Mouse (Mus musculus): Measurements from ENCODE around the gene Tnk2.

Gene Tnk2

GRCm38 (mm10) chr16:32643661-32644061, at the start of gene Tnk2:
TSS of gene Tnk2 (plus strand) at chr16:32643874.
- DNase-seq: peak; percentile 85

GRCm38 (mm10) chr16:32593916-32594315, 49.8 kb upstream of the Tnk2 start:
- no peak for DNase-seq

- DNase-seq: no peak
Observed at GRCm38 (mm10) chr16:32594701-32595100, 49.0 kb upstream of the Tnk2 start.

- DNase-seq: no peak
Observed at GRCm38 (mm10) chr16:32595142-32595855, 48.4 kb upstream of the Tnk2 start.

GRCm38 (mm10) chr16:32597909-32598381, 45.7 kb upstream of the Tnk2 start:
- DNase-seq: no peak

GRCm38 (mm10) chr16:32599151-32599550, 44.5 kb upstream of the Tnk2 start:
- DNase-seq: no peak

- no peak for DNase-seq
Observed at GRCm38 (mm10) chr16:32602193-32602685, 41.4 kb upstream of the Tnk2 start.

- no peak for DNase-seq
Observed at GRCm38 (mm10) chr16:32607562-32608343, 35.9 kb upstream of the Tnk2 start.

- DNase-seq: no peak
Observed at GRCm38 (mm10) chr16:32608344-32608711, 35.3 kb upstream of the Tnk2 start.

GRCm38 (mm10) chr16:32608712-32609400, 34.8 kb upstream of the Tnk2 start, which contains the start of gene Tfrc:
TSS of gene Tfrc (plus strand) at chr16:32608920.
- peak; percentile 97 for DNase-seq

GRCm38 (mm10) chr16:32609401-32609779, 34.3 kb upstream of the Tnk2 start:
- DNase-seq: no peak

GRCm38 (mm10) chr16:32610460-32611255, 33.0 kb upstream of the Tnk2 start:
- no peak for DNase-seq

- DNase-seq: no peak
Observed at GRCm38 (mm10) chr16:32612052-32612451, 31.6 kb upstream of the Tnk2 start.

- no peak for DNase-seq
Observed at GRCm38 (mm10) chr16:32613269-32613834, 30.3 kb upstream of the Tnk2 start.

- DNase-seq: no peak
Observed at GRCm38 (mm10) chr16:32614047-32614446, 29.6 kb upstream of the Tnk2 start.

GRCm38 (mm10) chr16:32618946-32619345, 24.7 kb upstream of the Tnk2 start:
- DNase-seq: no peak

- DNase-seq: no peak
Observed at GRCm38 (mm10) chr16:32628140-32628539, 15.5 kb upstream of the Tnk2 start.

GRCm38 (mm10) chr16:32632328-32632824, 11.3 kb upstream of the Tnk2 start:
- DNase-seq: no peak

GRCm38 (mm10) chr16:32633486-32634012, 10.1 kb upstream of the Tnk2 start:
- no peak for DNase-seq

- no peak for DNase-seq
Observed at GRCm38 (mm10) chr16:32634183-32634582, 9.5 kb upstream of the Tnk2 start.

GRCm38 (mm10) chr16:32635314-32635713, 8.4 kb upstream of the Tnk2 start:
- no peak for DNase-seq

- no peak for DNase-seq
Observed at GRCm38 (mm10) chr16:32636331-32636730, 7.3 kb upstream of the Tnk2 start.

Data from right cerebral cortex, postnatal 25 days (tissue).